Mouse (Mus musculus): ENCODE results near the gene Oosp1.

The Oosp1 gene

GRCm38 (mm10) chr19:11623551-11623950 lies 67.4 kb downstream of the Oosp1 start, which contains the start of gene Ms4a2:
TSS of gene Ms4a2 (minus strand) at chr19:11623719.
- in situ Hi-C loops (cut with MseI, MboI), result no loop called here

- in situ Hi-C loops (cut with MseI, MboI), result no loop called here
Observed at GRCm38 (mm10) chr19:11617983-11618382, 73.0 kb downstream of the Oosp1 start.
